Mouse (Mus musculus) bone marrow, adult 2 months (tissue): Measurements from ENCODE around the gene Selenoi.

Experiments
- CTCF ChIP-seq: fragments of 200-500 bp; IDR thresholded peaks from 2 replicates; pipeline ENCODE4 v1.5.1; 2011; ENCODE audit warnings: low read length, control low read depth; ENCODE audit not compliant: control insufficient read depth, insufficient read depth
- POLR2A ChIP-seq: fragments of 200-500 bp; IDR thresholded peaks from 2 replicates; pipeline ENCODE4 v1.6.1; 2011; ENCODE audit warnings: low read depth, mild to moderate bottlenecking, control low read depth, low read length, borderline replicate concordance; ENCODE audit not compliant: control insufficient read depth

GRCm38 (mm10) chr5:30231891-30232270 is 500 bp upstream of the Selenoi start:
- TF ChIP-seq CTCF, result no peak
- TF ChIP-seq POLR2A, result no peak
